Mouse (Mus musculus) myocyte (in vitro differentiated cells): ENCODE data around the gene 1700092M07Rik. TPM values are rescaled to one million over a fixed set of nuclear protein-coding genes. Genes with fewer than 3 reads are reported as not detected.
A peak's percentile ranks its signal among the peaks of the same experiment; 100 is the strongest.

Source experiments
- H3K27me3 ChIP-seq: one replicate; pipeline ENCODE4 v1.6.1; 2011; ENCODE audit not compliant: control insufficient read depth, insufficient read depth, insufficient read length
- H3K36me3 ChIP-seq: one replicate; pipeline ENCODE4 v1.6.1; 2011; ENCODE audit not compliant: control insufficient read depth, insufficient read depth
- H3K4me2 ChIP-seq: one replicate; pipeline ENCODE4 v1.6.1; 2011; ENCODE audit warnings: low read depth, control low read depth
- H3K4me3 ChIP-seq: one replicate; pipeline ENCODE4 v1.5.1; 2011; ENCODE audit warnings: mild to moderate bottlenecking, control low read depth, moderate library complexity
- H3K79me2 ChIP-seq: one replicate; pipeline ENCODE4 v1.6.1; 2011; ENCODE audit not compliant: control insufficient read depth, insufficient read depth
- H3ac ChIP-seq: one replicate; pipeline ENCODE4 v1.6.1; 2011; ENCODE audit not compliant: control insufficient read depth, insufficient read length
- CEBPB ChIP-seq: IDR thresholded peaks from 2 replicates; pipeline ENCODE4 v1.6.1; 2011; ENCODE audit warnings: mild to moderate bottlenecking, moderate library complexity; ENCODE audit not compliant: poor library complexity, insufficient read depth, severe bottlenecking
- E2F4 ChIP-seq: IDR thresholded peaks from one replicate; pipeline ENCODE4 v1.6.1; 2011; ENCODE audit warnings: mild to moderate bottlenecking, control low read depth, moderate library complexity; ENCODE audit not compliant: insufficient read depth
- MAX ChIP-seq: IDR thresholded peaks from one replicate; pipeline ENCODE4 v1.6.1; 2011; ENCODE audit warnings: low read depth, mild to moderate bottlenecking, control low read depth
- MYOD1 ChIP-seq, 3 experiments: IDR thresholded peaks; one replicate each; pipeline ENCODE4 v1.6.1; 2011; ENCODE audit warnings: control low read depth in 2 of 3, low read depth in 2 of 3, mild to moderate bottlenecking in 2 of 3, moderate library complexity in 1 of 3; ENCODE audit not compliant: insufficient read length in 2 of 3, control insufficient read depth in 1 of 3
- MYOG ChIP-seq, 3 experiments: IDR thresholded peaks; one replicate each; pipeline ENCODE4 v1.6.1; 2011; ENCODE audit warnings: control low read depth in 2 of 3, low read depth in 2 of 3, mild to moderate bottlenecking in 2 of 3; ENCODE audit not compliant: insufficient read length in 2 of 3, control insufficient read depth in 1 of 3, insufficient read depth in 1 of 3
- POLR2A ChIP-seq: IDR thresholded peaks from one replicate; pipeline ENCODE4 v1.6.1; 2011; ENCODE audit warnings: low read depth, mild to moderate bottlenecking, control low read depth, moderate library complexity; ENCODE audit not compliant: insufficient read length
- POLR2AphosphoS2 ChIP-seq: IDR thresholded peaks from one replicate; pipeline ENCODE4 v1.6.1; 2011; ENCODE audit warnings: low read depth, control low read depth; ENCODE audit not compliant: insufficient read length
- REST ChIP-seq: IDR thresholded peaks from one replicate; pipeline ENCODE4 v1.6.1; 2011; ENCODE audit warnings: mild to moderate bottlenecking, control low read depth, moderate library complexity; ENCODE audit not compliant: insufficient read depth, insufficient read length
- SRF ChIP-seq: IDR thresholded peaks from one replicate; pipeline ENCODE4 v1.6.1; 2011; ENCODE audit warnings: low read depth; ENCODE audit not compliant: control insufficient read depth, insufficient read length
- TCF12 ChIP-seq: IDR thresholded peaks from one replicate; pipeline ENCODE4 v1.6.1; 2011; ENCODE audit warnings: mild to moderate bottlenecking, control low read depth; ENCODE audit not compliant: poor library complexity, insufficient read depth, severe bottlenecking
- TCF3 ChIP-seq: IDR thresholded peaks from one replicate; pipeline ENCODE4 v1.6.1; 2011; ENCODE audit warnings: low read depth, control low read depth; ENCODE audit not compliant: insufficient read length
- USF1 ChIP-seq: IDR thresholded peaks from one replicate; pipeline ENCODE4 v1.6.1; 2011; ENCODE audit warnings: low read depth, mild to moderate bottlenecking, control low read depth, moderate library complexity
- polyA plus RNA-seq: library from polyadenylated mRNA; unstranded; fragments of >200 nt; fragmentation: generic; extraction: Trizol; gene quantifications from one replicate; pipeline ENCODE4 v1.2.1, GENCODE M21; 2012; ENCODE audit warnings: missing spikeins

1700092M07Rik gene
- polyA plus RNA-seq, 1 experiment: 0.94 TPM

DNA sequence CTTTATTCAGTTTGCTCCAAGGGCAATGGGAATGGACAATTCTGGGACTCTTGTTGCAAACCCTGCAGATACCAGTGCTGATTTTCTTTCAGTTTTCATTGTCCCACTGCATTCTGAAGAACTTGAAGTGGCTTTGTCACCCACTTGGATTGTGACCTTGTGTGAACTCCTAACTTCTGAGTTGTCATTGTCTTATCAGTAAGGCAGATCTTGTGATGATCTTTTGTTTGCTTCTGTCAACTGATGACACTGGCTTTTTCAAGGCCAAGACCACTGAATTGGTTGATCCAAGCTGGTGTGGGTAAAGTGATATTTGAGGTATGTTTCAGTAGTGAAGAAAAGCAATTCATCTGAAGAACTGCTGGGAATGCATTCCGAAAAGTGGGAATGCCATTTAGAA lies 4.9 kb downstream of the 1700092M07Rik start:
- TF ChIP-seq TCF3: no peak
- no peak for TF ChIP-seq MYOG (IDR thresholded peaks at IDR 0.05; ENCODE audit: control insufficient read depth in 1 of 3, insufficient read depth in 1 of 3, insufficient read length in 2 of 3, low read depth in 2 of 3)
- no peak for TF ChIP-seq MYOD1 (IDR thresholded peaks at IDR 0.05; ENCODE audit: control insufficient read depth in 1 of 3, insufficient read length in 2 of 3, low read depth in 2 of 3)
- no peak for TF ChIP-seq CEBPB
- TF ChIP-seq USF1: no peak
- TF ChIP-seq SRF: no peak
- no peak for TF ChIP-seq POLR2AphosphoS2
- TF ChIP-seq POLR2A: no peak
- TF ChIP-seq E2F4: no peak
- TF ChIP-seq TCF12: no peak
- H3K79me2 ChIP-seq: peaks cover 24% of the 10 kb centered on the region
- H3K36me3 ChIP-seq: peaks cover 73% of the 10 kb centered on the region
- H3K4me3 ChIP-seq: no peak overlapping the region
- H3ac ChIP-seq: no peak overlapping the region
- no peak overlapping the region for H3K4me2 ChIP-seq
- H3K27me3 ChIP-seq: no peaks in the 10 kb centered on the region

- Histone ChIP-seq H3K36me3 (peaks cover 91% of the 10 kb centered on the region), H3K4me3 (no peak overlapping the region), H3K27me3 (no peaks in the 10 kb centered on the region), H3K79me2 (peaks cover 17% of the 10 kb centered on the region), H3ac (no peak overlapping the region), H3K4me2 (no peak overlapping the region)
- TF ChIP-seq TCF3 (no peak), USF1 (peak; percentile 20)
These were observed 6.8 kb downstream of the 1700092M07Rik start for GRCm38 (mm10) chr19:8747368-8747767.

DNA sequence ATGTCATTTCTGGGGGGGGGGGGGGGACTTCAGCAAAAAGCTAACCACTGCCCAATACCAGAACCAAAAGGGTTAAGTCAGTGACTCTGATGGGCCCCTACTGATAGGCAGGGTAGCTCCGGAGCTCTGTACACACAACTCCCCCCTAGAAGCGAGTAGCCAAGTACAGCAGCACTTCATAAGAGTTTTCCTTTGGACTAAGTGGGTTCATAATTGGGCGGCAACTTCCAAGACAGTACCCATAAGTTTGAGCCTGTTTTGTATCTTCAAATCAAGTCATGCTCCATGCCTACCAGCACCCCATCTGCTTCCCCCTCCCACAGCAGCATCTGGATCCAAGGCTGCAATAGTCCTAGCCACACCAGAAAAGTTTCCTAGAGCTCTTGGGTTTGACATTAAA lies 15.1 kb downstream of the 1700092M07Rik start:
- peak overlapping the region; percentile 71 for H3K4me2 ChIP-seq
- TF ChIP-seq REST (no peak), POLR2AphosphoS2 (peak; percentile 53)
- peak overlapping the region; percentile 77 for H3K4me3 ChIP-seq
- H3K79me2 ChIP-seq: peaks cover 52% of the 10 kb centered on the region
- no peaks in the 10 kb centered on the region for H3K27me3 ChIP-seq
- no peak overlapping the region for H3ac ChIP-seq
- peaks cover 37% of the 10 kb centered on the region for H3K36me3 ChIP-seq

DNA sequence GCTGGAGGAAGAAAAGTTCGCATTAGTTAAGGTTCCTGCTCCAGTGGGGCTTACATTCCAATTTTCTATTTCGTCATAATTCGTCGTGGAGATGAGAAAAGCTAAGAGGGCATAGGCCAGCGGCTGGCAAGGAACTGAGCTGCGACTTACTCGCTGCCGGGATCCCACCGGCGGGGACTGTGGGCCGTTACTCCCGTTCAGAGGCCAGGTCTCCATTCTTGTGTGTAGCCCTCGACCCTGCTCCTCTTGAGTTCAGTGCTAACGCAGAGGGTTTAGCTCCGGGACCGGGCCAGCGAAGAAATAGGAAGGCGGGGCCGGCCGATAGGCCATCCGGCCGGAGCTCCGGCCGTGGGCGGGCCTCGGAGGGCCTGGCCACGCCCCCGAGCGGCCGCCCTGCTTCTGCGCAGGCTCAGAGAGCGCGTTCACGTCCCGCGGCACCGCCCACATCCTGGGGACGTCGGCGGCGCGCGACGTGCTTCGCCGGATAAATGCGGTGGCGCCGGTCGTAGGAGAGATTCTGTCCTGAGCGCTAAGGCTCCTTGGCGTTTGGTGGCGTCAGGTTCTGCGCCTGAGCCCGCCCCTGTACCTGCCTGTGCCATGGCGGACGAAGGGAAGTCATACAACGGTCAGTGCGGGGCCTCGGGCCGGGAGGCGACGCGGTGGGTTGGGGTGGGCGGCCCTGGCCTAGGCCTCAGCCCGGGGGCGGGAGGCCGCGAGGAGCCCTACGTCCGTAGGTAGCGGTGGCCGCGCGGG lies 16.3 kb downstream of the 1700092M07Rik start, which contains the start of gene Nxf1:
TSS of gene Nxf1 (plus strand) at position 439 of the 753 bp plus-strand sequence.
- H3K4me2 ChIP-seq: peak within 1 kb of the TSS; percentile 92
- TF ChIP-seq POLR2AphosphoS2: peak; percentile 89
- peak in 1 of 3 experiments; percentile 20 for TF ChIP-seq MYOD1 (IDR thresholded peaks at IDR 0.05; ENCODE audit: control insufficient read depth in 1 of 3, insufficient read length in 2 of 3, low read depth in 2 of 3)
- peak; percentile 17 for TF ChIP-seq SRF
- no peak for TF ChIP-seq CEBPB
- TF ChIP-seq MAX: no peak
- TF ChIP-seq USF1: no peak
- no peak for TF ChIP-seq TCF12
- peak; percentile 94 for TF ChIP-seq POLR2A
- H3K4me3 ChIP-seq: peak within 1 kb of the TSS; percentile 77
- H3K27me3 ChIP-seq: no peaks in the 10 kb centered on the region
- H3K79me2 ChIP-seq: peaks cover 64% of the 10 kb centered on the region
- peak within 1 kb of the TSS; percentile 96 for H3ac ChIP-seq
- peaks cover 26% of the 10 kb centered on the region for H3K36me3 ChIP-seq

GRCm38 (mm10) chr19:8757471-8757998 lies 17.0 kb downstream of the 1700092M07Rik start:
- peak overlapping the region; percentile 92 for H3K4me2 ChIP-seq
- H3ac ChIP-seq: peak overlapping the region; percentile 96
- H3K27me3 ChIP-seq: no peaks in the 10 kb centered on the region
- peaks cover 70% of the 10 kb centered on the region for H3K79me2 ChIP-seq
- peaks cover 19% of the 10 kb centered on the region for H3K36me3 ChIP-seq
- peak overlapping the region; percentile 77 for H3K4me3 ChIP-seq
- no peak for TF ChIP-seq TCF3
- TF ChIP-seq MYOD1 (IDR thresholded peaks at IDR 0.05; ENCODE audit: control insufficient read depth in 1 of 3, insufficient read length in 2 of 3, low read depth in 2 of 3): no peak
- no peak for TF ChIP-seq USF1
- no peak for TF ChIP-seq SRF
- no peak for TF ChIP-seq CEBPB
- no peak for TF ChIP-seq TCF12
